Mouse (Mus musculus): ENCODE measurements around the gene Smim10l1. TPM values are rescaled to one million over a fixed set of nuclear protein-coding genes. Genes with fewer than 3 reads are reported as not detected.

Gene Smim10l1
- 77.3 and 92.5 TPM in 2 replicates for polyA plus RNA-seq (2014; fragmentation: Nextera tagmentation; extraction: Ambion mirVana)

GRCm38 (mm10) chr6:133104609-133104921, at the start of gene Smim10l1:
TSS of gene Smim10l1 (plus strand) at chr6:133104909.
- no peaks in the 10 kb centered on the region for H3K36me3 ChIP-seq (ENCODE audit: control insufficient read depth, insufficient read depth, low read length)
- H3K4me2 ChIP-seq (replicated peaks; ENCODE audit: low read depth, low read length), result peak within 1 kb of the TSS; percentile 41
- H3K9ac ChIP-seq (ENCODE audit: low read depth, low read length), result peak within 1 kb of the TSS; percentile 94
- no peaks in the 10 kb centered on the region for H3K27me3 ChIP-seq (ENCODE audit: control insufficient read depth, insufficient read depth, low read length)
- DNase-seq (ENCODE audit: low spot score) (no peak), ATAC-seq (ENCODE audit: low FRiP score) (no peak)
- H3K27ac ChIP-seq (ENCODE audit: low read depth, low read length), result peak within 1 kb of the TSS; percentile 98
- H3K4me3 ChIP-seq (ENCODE audit: low read depth, low read length), result peak within 1 kb of the TSS; percentile 84
- H3K4me1 ChIP-seq (replicated peaks; ENCODE audit: control insufficient read depth, insufficient read depth, low read length), result no peaks in the 10 kb centered on the region
- no peaks in the 10 kb centered on the region for H3K9me3 ChIP-seq (ENCODE audit: control insufficient read depth, low read length)

DNA sequence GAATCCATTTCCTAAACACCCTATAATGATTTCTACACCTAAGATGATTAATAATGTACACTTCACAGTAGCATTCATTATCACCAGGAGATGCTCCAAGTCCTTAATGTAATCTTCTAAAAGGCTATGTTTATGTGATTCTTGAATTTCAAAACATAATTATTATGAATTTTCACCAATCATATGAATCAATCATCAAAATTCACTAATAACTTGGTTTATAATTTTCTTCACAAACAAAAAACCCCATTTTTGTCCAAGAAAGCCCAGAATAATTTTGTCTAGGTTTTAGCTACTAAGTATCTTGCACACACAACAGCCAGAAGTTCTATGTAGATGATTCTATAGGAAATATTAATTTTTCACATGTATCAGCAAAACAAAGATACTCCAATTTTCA, 49.0 kb upstream of the Smim10l1 start, which contains the start of gene Tas2r140:
TSS of gene Tas2r140 (minus strand) at position 101 of the 400 bp plus-strand sequence.
- ATAC-seq (ENCODE audit: low FRiP score) (no peak), DNase-seq (ENCODE audit: low spot score) (no peak)
- Histone ChIP-seq H3K27me3 (ENCODE audit: control insufficient read depth, insufficient read depth, low read length) (no peaks in the 10 kb centered on the region), H3K4me3 (ENCODE audit: low read depth, low read length) (no peak within 1 kb of the TSS), H3K9me3 (ENCODE audit: control insufficient read depth, low read length) (no peaks in the 10 kb centered on the region), H3K27ac (ENCODE audit: low read depth, low read length) (no peak within 1 kb of the TSS), H3K9ac (ENCODE audit: low read depth, low read length) (no peak within 1 kb of the TSS), H3K4me1 (replicated peaks; ENCODE audit: control insufficient read depth, insufficient read depth, low read length) (no peaks in the 10 kb centered on the region), H3K36me3 (ENCODE audit: control insufficient read depth, insufficient read depth, low read length) (no peaks in the 10 kb centered on the region), H3K4me2 (replicated peaks; ENCODE audit: low read depth, low read length) (no peak within 1 kb of the TSS)

DNA sequence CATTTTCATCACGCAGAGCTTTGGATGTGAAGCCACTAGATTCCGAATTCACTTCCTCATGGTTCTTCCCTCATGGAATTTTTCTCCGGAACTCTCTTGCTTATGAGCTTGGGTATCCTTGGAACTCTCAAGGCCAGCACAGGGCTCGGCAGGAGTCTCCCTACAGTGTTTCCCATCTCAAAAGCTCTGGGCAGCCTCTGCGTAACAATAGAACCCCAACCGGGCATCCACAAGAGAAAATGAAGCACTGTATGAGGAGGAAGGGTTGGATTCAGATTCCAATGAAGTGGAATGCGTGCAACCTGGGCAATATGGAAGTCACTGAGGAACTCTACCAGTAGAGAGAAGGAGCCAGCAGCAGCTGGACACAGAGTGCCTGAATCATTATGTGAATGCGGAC, 12.5 kb upstream of the Smim10l1 start:
- DNase-seq (ENCODE audit: low spot score), result no peak
- 73% methylated on average over 8 of the region's 8 CpGs for WGBS

DNA sequence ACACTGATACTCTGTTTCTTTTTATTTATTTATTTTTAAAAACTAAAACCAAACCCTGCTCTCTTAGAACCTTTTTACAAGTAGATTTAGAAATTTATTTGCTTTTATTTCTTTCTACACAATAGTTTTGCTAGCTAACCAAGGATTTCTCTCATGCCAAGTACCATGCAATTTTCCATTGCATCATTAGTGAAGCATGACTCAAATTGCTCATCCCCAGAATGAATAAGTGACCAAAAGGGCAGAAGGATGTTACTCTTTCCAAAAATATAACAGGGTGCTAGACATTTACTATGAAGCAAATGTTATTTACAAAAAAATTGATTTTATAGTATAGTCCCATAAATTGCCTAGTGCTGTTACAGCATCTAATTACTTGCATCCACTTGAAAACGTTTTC, 2.3 kb upstream of the Smim10l1 start:
- no peak for DNase-seq (ENCODE audit: low spot score)
- Histone ChIP-seq H3K4me2 (replicated peaks; ENCODE audit: low read depth, low read length) (no peak overlapping the region), H3K9me3 (ENCODE audit: control insufficient read depth, low read length) (no peaks in the 10 kb centered on the region), H3K4me3 (ENCODE audit: low read depth, low read length) (no peak overlapping the region), H3K36me3 (ENCODE audit: control insufficient read depth, insufficient read depth, low read length) (no peaks in the 10 kb centered on the region), H3K4me1 (replicated peaks; ENCODE audit: control insufficient read depth, insufficient read depth, low read length) (no peaks in the 10 kb centered on the region), H3K27me3 (ENCODE audit: control insufficient read depth, insufficient read depth, low read length) (no peaks in the 10 kb centered on the region), H3K27ac (ENCODE audit: low read depth, low read length) (no peak overlapping the region), H3K9ac (ENCODE audit: low read depth, low read length) (no peak overlapping the region)
- whole genome bisulfite sequencing, result 67% methylated on average over 1 of the region's 1 CpGs
- no peak for ATAC-seq (ENCODE audit: low FRiP score)

More for the DNA sequence above, 12.5 kb upstream of the Smim10l1 start:
- Histone ChIP-seq H3K36me3 (ENCODE audit: control insufficient read depth, insufficient read depth, low read length) (no peaks in the 10 kb centered on the region), H3K9me3 (ENCODE audit: control insufficient read depth, low read length) (no peaks in the 10 kb centered on the region), H3K9ac (ENCODE audit: low read depth, low read length) (no peak overlapping the region), H3K4me1 (replicated peaks; ENCODE audit: control insufficient read depth, insufficient read depth, low read length) (no peaks in the 10 kb centered on the region), H3K27me3 (ENCODE audit: control insufficient read depth, insufficient read depth, low read length) (no peaks in the 10 kb centered on the region), H3K4me2 (replicated peaks; ENCODE audit: low read depth, low read length) (no peak overlapping the region), H3K4me3 (ENCODE audit: low read depth, low read length) (no peak overlapping the region), H3K27ac (ENCODE audit: low read depth, low read length) (no peak overlapping the region)
- no peak for ATAC-seq (ENCODE audit: low FRiP score)

DNA sequence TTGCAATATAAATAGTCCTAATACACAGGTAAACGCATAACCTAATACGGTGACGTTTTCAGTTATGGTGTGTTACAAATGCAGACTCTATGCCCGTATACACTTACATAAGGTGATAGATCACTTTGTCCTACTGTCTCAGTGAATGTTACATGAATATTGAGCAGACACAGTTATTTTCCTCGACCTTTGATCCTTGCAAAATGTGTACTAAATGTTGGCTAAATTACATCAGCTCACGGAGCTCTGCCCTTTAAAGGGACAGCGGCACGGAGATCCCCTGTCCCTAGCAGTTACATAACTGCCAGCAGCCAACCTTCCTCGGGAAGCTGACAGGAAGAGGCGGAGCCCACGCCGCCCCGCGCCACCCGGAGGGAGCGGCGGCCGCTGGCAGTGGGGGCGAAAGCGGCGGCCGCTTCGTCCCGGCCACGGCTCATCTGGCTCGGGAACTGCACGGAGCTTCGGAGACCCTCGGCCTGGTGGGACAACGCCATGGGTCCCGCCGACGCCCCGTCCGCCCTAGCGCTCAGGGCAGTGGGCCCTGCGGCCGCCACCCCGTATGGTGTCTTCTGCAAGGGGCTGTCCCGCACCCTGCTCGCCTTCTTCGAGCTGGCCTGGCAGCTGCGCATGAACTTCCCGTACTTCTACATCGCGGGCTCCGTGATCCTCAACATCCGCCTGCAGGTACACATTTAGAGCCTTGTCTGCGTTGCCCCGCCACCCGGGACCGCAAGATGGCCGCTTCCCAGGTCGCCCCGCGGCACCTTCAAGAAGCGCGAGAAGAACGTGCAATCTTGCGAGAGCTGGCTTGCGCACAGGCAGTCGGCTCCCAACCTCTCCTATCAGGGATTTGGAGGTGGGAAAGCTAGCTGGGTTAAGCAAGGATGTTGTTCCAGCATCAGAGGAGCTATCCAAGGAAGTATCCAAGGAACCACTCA, 482 bp downstream of the Smim10l1 start:
- peak overlapping the region; percentile 41 for H3K4me2 ChIP-seq (replicated peaks; ENCODE audit: low read depth, low read length)
- no peaks in the 10 kb centered on the region for H3K36me3 ChIP-seq (ENCODE audit: control insufficient read depth, insufficient read depth, low read length)
- no peaks in the 10 kb centered on the region for H3K9me3 ChIP-seq (ENCODE audit: control insufficient read depth, low read length)
- DNase-seq (ENCODE audit: low spot score) (peak; percentile 88), ATAC-seq (ENCODE audit: low FRiP score) (peak; percentile 98)
- peak overlapping the region; percentile 98 for H3K27ac ChIP-seq (ENCODE audit: low read depth, low read length)
- H3K27me3 ChIP-seq (ENCODE audit: control insufficient read depth, insufficient read depth, low read length), result no peaks in the 10 kb centered on the region
- WGBS, result 3% methylated on average over 54 of the region's 62 CpGs
- peak overlapping the region; percentile 94 for H3K9ac ChIP-seq (ENCODE audit: low read depth, low read length)
- no peaks in the 10 kb centered on the region for H3K4me1 ChIP-seq (replicated peaks; ENCODE audit: control insufficient read depth, insufficient read depth, low read length)
- H3K4me3 ChIP-seq (ENCODE audit: low read depth, low read length), result peak overlapping the region; percentile 84

Other genes starting within 250 kb of the Smim10l1 start
- not detected in 2 replicates for gene Tas2r116, start 249.5 kb upstream of the Smim10l1 start, polyA plus RNA-seq (2014; fragmentation: Nextera tagmentation; extraction: Ambion mirVana)
- not detected in 2 replicates for gene Tas2r110, start 236.9 kb upstream of the Smim10l1 start, polyA plus RNA-seq (2014; fragmentation: Nextera tagmentation; extraction: Ambion mirVana)
- gene Tas2r113, start 211.9 kb upstream of the Smim10l1 start, polyA plus RNA-seq (2014; fragmentation: Nextera tagmentation; extraction: Ambion mirVana), result not detected in 2 replicates
- not detected in 2 replicates for gene Tas2r125, start 195.3 kb upstream of the Smim10l1 start, polyA plus RNA-seq (2014; fragmentation: Nextera tagmentation; extraction: Ambion mirVana)
- not detected in 2 replicates for gene Tas2r129, start 153.8 kb upstream of the Smim10l1 start, polyA plus RNA-seq (2014; fragmentation: Nextera tagmentation; extraction: Ambion mirVana)
- gene Tas2r131, start 147.0 kb upstream of the Smim10l1 start, polyA plus RNA-seq (2014; fragmentation: Nextera tagmentation; extraction: Ambion mirVana), result not detected in 2 replicates
- gene Tas2r109, start 123.9 kb upstream of the Smim10l1 start, polyA plus RNA-seq (2014; fragmentation: Nextera tagmentation; extraction: Ambion mirVana), result not detected in 2 replicates
- gene Tas2r103, start 67.8 kb upstream of the Smim10l1 start, polyA plus RNA-seq (2014; fragmentation: Nextera tagmentation; extraction: Ambion mirVana), result not detected in 2 replicates
- not detected in 2 replicates for gene Tas2r140, start 49.1 kb upstream of the Smim10l1 start, polyA plus RNA-seq (2014; fragmentation: Nextera tagmentation; extraction: Ambion mirVana)
- gene 5530400C23Rik, start 187.3 kb downstream of the Smim10l1 start, polyA plus RNA-seq (2014; fragmentation: Nextera tagmentation; extraction: Ambion mirVana), result not detected in 2 replicates

Data from hindbrain, embryonic 11.5 days (tissue).